Mouse (Mus musculus): ENCODE measurements around the gene Dcaf5. TPM values are rescaled to one million over a fixed set of nuclear protein-coding genes. Genes with fewer than 3 reads are reported as not detected.

The Dcaf5 gene
- total RNA-seq (2021): 10 to 100 TPM; 32.4 to 38.1 TPM
- 15.9 and 24.9 TPM in 2 replicates for polyA plus RNA-seq (2012; rRNA removed)
- long read RNA-seq, full-length matches to known transcripts: 2 of 14 reads
- long read RNA-seq, partial matches to known transcripts: 3 of 14 reads
- long read RNA-seq, other reads (novel, unspliced or antisense): 9 of 14 reads

DNA sequence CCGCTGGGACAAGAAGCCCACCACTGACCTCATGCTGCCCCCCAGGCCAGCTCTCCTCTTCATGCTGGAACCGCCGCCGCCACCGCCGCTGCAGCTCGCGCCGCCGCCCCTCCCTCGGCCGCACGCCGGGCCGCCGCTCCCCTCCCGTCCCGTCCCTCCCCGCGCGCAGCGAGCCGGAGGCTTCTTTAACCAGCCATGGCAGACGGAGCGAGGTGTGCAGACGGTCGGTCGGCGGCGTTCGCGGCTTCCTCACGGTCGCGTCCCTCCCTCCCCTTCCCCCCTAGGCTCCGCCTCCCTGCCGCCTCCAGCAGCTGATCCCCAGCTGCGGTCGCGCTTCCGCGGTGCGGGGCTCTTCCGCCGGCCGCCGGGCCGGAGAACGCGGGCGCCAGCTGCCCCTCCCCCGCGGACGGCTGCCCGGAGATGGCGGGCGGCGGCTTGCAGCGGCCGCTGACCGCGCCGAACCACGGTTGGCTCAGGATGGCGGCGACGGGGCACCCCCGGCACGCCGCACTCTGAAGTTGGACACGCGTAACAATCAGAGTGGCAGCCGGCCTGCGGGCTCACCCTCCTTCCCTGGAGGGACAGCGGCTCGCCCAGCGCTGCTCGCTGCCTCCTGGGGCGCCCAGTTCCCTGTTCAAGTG lies at the start of gene Dcaf5:
Dcaf5 (minus strand) TSS at position 266 of the 641 bp plus-strand sequence.
- 2% methylated on average over 76 of the region's 79 CpGs for WGBS
- peak; percentile 65; the same call in 1 of the 2 replicates for TF ChIP-seq POLR2A (IDR thresholded peaks at IDR 0.05; ENCODE audit: insufficient read depth, low read depth, low read length)
- no peak for TF ChIP-seq CTCF (IDR thresholded peaks at IDR 0.05)
- H3K9ac ChIP-seq (ENCODE audit: low read depth, low read length): peak within 1 kb of the TSS; percentile 97

DNA sequence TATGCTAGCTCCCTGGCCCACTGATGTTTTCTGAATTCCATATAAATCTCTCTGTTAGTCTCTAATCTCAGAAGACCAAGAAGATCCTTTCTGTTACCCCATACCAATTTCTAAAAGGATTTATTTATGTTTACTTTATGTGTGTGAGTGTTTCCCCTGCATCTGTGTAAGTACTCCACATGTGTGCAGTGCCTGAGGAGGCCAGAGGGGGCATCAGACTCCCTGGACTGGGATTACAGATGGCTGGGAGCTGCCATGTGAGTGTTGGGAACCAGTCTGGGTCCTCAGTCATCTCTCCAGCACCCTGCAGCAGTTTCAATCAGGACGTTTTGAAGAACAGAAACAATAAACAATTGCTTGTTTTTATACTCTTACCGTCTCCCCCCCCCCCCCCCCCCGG lies 47.0 kb upstream of the Dcaf5 start:
- H3K27ac ChIP-seq: no peak overlapping the region
- 0 out of 2 replicates have a peak, but pooled peaks cover 2% of the 10 kb centered on the region for H3K36me3 ChIP-seq (ENCODE audit: control insufficient read depth, insufficient read depth, low read length)
- no peaks in the 10 kb centered on the region for H3K79me2 ChIP-seq (replicated peaks; ENCODE audit: control insufficient read depth, insufficient read depth, low read length)
- TF ChIP-seq CTCF (IDR thresholded peaks at IDR 0.05) (0 out of 2 replicates have a peak, but pooled peaks have one; percentile 5), POLR2A (IDR thresholded peaks at IDR 0.05; ENCODE audit: insufficient read depth, low read depth, low read length) (no peak)
- WGBS: 66% methylated on average over 3 of the region's 3 CpGs
- no peaks in the 10 kb centered on the region for H3K4me1 ChIP-seq (ENCODE audit: control insufficient read depth, insufficient read depth, low read length)
- no peak overlapping the region for H3K9ac ChIP-seq (ENCODE audit: low read depth, low read length)
- intact Hi-C loops (cut with DNase I): no loop called here
- DNase-seq: no peak
- no peaks in the 10 kb centered on the region for H3K27me3 ChIP-seq (ENCODE audit: control insufficient read depth, insufficient read depth, low read length)
- no peak overlapping the region for H3K4me3 ChIP-seq

More for the DNA sequence above, at the start of gene Dcaf5:
- peaks cover 5% of the 10 kb centered on the region for H3K4me1 ChIP-seq (ENCODE audit: control insufficient read depth, insufficient read depth, low read length)
- peak within 1 kb of the TSS; percentile 96 for H3K4me3 ChIP-seq
- no peaks in the 10 kb centered on the region for H3K27me3 ChIP-seq (ENCODE audit: control insufficient read depth, insufficient read depth, low read length)
- H3K27ac ChIP-seq: peak within 1 kb of the TSS; percentile 84
- H3K79me2 ChIP-seq (replicated peaks; ENCODE audit: control insufficient read depth, insufficient read depth, low read length): peaks cover 4% of the 10 kb centered on the region; the same call in 1 of the 2 replicates
- intact Hi-C loops (cut with DNase I): loop anchor here (1.0 kb wide), 1 partner anchor 27 kb away; the partner anchor contains the start of gene Exd2
- peak; percentile 84 to 88 for DNase-seq
- peaks cover 9% of the 10 kb centered on the region for H3K36me3 ChIP-seq (ENCODE audit: control insufficient read depth, insufficient read depth, low read length)

DNA sequence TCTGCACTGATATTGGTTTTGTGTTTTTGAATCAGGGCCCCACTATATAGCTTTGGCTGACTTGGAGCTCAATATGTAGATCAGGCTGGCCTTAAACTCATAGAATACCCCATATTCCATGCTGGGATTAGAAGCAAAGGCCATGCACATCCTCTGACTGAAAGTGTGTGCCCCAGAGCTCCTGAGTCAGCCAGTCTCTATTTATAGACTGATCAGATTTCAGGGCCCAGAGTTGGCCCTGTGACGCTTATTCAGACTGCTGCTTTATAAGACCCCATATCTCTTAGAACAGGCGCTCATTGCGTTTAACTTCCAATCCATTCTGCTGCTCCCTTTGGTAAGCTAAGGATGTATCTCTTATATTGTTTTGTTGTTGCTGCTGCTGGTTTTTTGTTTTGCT lies 43.6 kb upstream of the Dcaf5 start:
- H3K27ac ChIP-seq: no peak overlapping the region
- TF ChIP-seq EP300 (IDR thresholded peaks at IDR 0.05; ENCODE audit: insufficient read depth, low read depth, low read length): no peak
- TF ChIP-seq CTCF (IDR thresholded peaks at IDR 0.05): no peak
- TF ChIP-seq POLR2A (IDR thresholded peaks at IDR 0.05; ENCODE audit: insufficient read depth, low read depth, low read length): no peak
- 0 out of 2 replicates have a peak, but pooled peaks cover 2% of the 10 kb centered on the region for H3K79me2 ChIP-seq (replicated peaks; ENCODE audit: control insufficient read depth, insufficient read depth, low read length)
- 0 out of 2 replicates have a peak, but pooled peaks cover 3% of the 10 kb centered on the region for H3K36me3 ChIP-seq (ENCODE audit: control insufficient read depth, insufficient read depth, low read length)
- H3K9ac ChIP-seq (ENCODE audit: low read depth, low read length): no peak overlapping the region
- DNase-seq: no peak
- H3K27me3 ChIP-seq (ENCODE audit: control insufficient read depth, insufficient read depth, low read length): no peaks in the 10 kb centered on the region
- no peak overlapping the region for H3K4me3 ChIP-seq
- intact Hi-C loops (cut with DNase I): no loop called here
- H3K4me1 ChIP-seq (ENCODE audit: control insufficient read depth, insufficient read depth, low read length): no peaks in the 10 kb centered on the region
- 57% methylated on average over 3 of the region's 3 CpGs for WGBS

DNA sequence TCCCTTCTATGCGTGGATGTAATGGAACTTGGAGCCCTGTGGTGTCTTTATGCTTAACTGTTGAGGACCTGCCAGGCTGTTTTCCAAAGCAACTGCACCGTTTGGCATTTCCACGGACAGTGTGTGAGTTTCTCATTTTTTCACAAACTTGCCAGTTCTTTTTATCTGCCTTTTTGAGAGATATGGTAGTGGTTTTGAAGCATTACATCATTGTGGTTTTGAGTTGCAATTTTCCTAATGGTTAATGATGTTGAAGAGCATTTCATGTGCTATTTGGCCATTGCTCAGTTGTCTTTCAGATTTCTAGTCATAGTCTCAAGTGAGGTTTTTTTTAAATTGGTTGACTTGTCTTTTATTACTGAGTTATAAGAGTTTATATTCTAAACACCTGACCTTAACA lies 37.3 kb upstream of the Dcaf5 start:
- H3K9ac ChIP-seq (ENCODE audit: low read depth, low read length): no peak overlapping the region
- intact Hi-C loops (cut with DNase I): no loop called here
- H3K79me2 ChIP-seq (replicated peaks; ENCODE audit: control insufficient read depth, insufficient read depth, low read length): 0 out of 2 replicates have a peak, but pooled peaks cover 3% of the 10 kb centered on the region
- H3K4me3 ChIP-seq: no peak overlapping the region
- TF ChIP-seq EP300 (IDR thresholded peaks at IDR 0.05; ENCODE audit: insufficient read depth, low read depth, low read length) (no peak), POLR2A (IDR thresholded peaks at IDR 0.05; ENCODE audit: insufficient read depth, low read depth, low read length) (no peak), CTCF (IDR thresholded peaks at IDR 0.05) (no peak)
- 61% methylated on average over 3 of the region's 3 CpGs for WGBS
- H3K27me3 ChIP-seq (ENCODE audit: control insufficient read depth, insufficient read depth, low read length): no peaks in the 10 kb centered on the region
- no peaks in the 10 kb centered on the region for H3K4me1 ChIP-seq (ENCODE audit: control insufficient read depth, insufficient read depth, low read length)
- H3K36me3 ChIP-seq (ENCODE audit: control insufficient read depth, insufficient read depth, low read length): peaks cover 2% of the 10 kb centered on the region; the same call in 1 of the 2 replicates
- DNase-seq: no peak
- no peak overlapping the region for H3K27ac ChIP-seq

DNA sequence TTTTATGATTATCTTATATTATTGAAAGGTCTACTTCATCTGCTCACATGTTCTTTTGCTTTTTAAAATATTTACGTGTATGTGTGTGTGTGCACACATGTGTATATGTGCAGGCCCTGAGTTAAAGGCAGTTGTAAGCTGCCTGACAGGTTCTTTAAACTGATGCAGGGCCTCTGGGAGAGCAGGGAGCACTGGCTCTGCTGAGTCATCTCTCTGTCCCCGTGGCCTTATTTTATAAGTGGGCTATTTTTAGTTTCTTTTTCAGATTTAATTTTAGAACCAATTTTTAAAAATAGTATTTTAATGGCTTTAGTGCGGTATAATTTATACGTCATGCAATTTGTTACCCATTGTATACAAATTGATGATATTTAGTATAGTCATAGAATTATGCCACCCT lies 35.5 kb upstream of the Dcaf5 start:
- no peak overlapping the region for H3K4me3 ChIP-seq
- peak overlapping the region; percentile 76 for H3K27ac ChIP-seq
- no peak overlapping the region for H3K9ac ChIP-seq (ENCODE audit: low read depth, low read length)
- intact Hi-C loops (cut with DNase I): no loop called here
- peaks cover 2% of the 10 kb centered on the region; the same call in 1 of the 2 replicates for H3K36me3 ChIP-seq (ENCODE audit: control insufficient read depth, insufficient read depth, low read length)
- peak in 1 of 2 experiments; percentile 22 for DNase-seq
- H3K27me3 ChIP-seq (ENCODE audit: control insufficient read depth, insufficient read depth, low read length): no peaks in the 10 kb centered on the region
- no peaks in the 10 kb centered on the region for H3K4me1 ChIP-seq (ENCODE audit: control insufficient read depth, insufficient read depth, low read length)
- TF ChIP-seq CTCF (IDR thresholded peaks at IDR 0.05) (no peak), EP300 (IDR thresholded peaks at IDR 0.05; ENCODE audit: insufficient read depth, low read depth, low read length) (no peak), POLR2A (IDR thresholded peaks at IDR 0.05; ENCODE audit: insufficient read depth, low read depth, low read length) (no peak)
- H3K79me2 ChIP-seq (replicated peaks; ENCODE audit: control insufficient read depth, insufficient read depth, low read length): 0 out of 2 replicates have a peak, but pooled peaks cover 3% of the 10 kb centered on the region
- WGBS: 43% methylated on average over 4 of the region's 4 CpGs

DNA sequence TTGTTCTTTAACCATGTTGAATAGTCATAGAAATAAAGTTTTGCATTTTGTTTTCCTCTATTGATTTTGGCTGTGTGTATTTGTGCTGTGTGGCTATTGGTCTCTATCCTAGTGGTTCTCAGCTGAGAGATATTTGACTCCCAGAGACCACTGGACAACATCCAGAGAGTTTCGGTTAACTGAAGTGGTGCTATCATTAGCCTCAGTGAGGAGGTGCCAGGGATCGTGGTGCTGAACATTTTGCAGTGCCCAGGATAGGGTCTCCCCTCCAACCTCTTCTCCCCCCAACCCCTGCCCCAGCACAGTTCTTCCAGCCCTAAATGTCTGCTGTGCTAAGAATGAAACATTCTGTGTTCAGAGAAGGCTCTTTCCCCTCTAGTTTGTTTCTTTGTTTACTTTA lies 33.8 kb upstream of the Dcaf5 start:
- no peaks in the 10 kb centered on the region for H3K27me3 ChIP-seq (ENCODE audit: control insufficient read depth, insufficient read depth, low read length)
- H3K4me3 ChIP-seq: no peak overlapping the region
- WGBS: 53% methylated on average over 2 of the region's 2 CpGs
- peak overlapping the region; percentile 47 for H3K27ac ChIP-seq
- no peaks in the 10 kb centered on the region; the same call in 1 of the 2 replicates for H3K36me3 ChIP-seq (ENCODE audit: control insufficient read depth, insufficient read depth, low read length)
- 0 out of 2 replicates have a peak, but pooled peaks cover 2% of the 10 kb centered on the region for H3K79me2 ChIP-seq (replicated peaks; ENCODE audit: control insufficient read depth, insufficient read depth, low read length)
- intact Hi-C loops (cut with DNase I): no loop called here
- no peak overlapping the region; the same call in 1 of the 2 replicates for H3K9ac ChIP-seq (ENCODE audit: low read depth, low read length)
- TF ChIP-seq CTCF (IDR thresholded peaks at IDR 0.05) (no peak), POLR2A (IDR thresholded peaks at IDR 0.05; ENCODE audit: insufficient read depth, low read depth, low read length) (no peak), EP300 (IDR thresholded peaks at IDR 0.05; ENCODE audit: insufficient read depth, low read depth, low read length) (no peak)
- DNase-seq: peak in 1 of 2 experiments; percentile 16
- H3K4me1 ChIP-seq (ENCODE audit: control insufficient read depth, insufficient read depth, low read length): no peaks in the 10 kb centered on the region
